Mouse (Mus musculus) adrenal gland, postnatal 4 days (tissue): Measurements from ENCODE around the gene Nudt15. TPM values are rescaled to one million over a fixed set of nuclear protein-coding genes. Genes with fewer than 3 reads are reported as not detected.

Experiments
- DNase-seq, 2 experiments: peaks; one replicate each; pipeline ENCODE4 v3.0.0; 2021 to 2022; ENCODE audit warnings: low spot score in 2 of 2, mixed read lengths in 2 of 2
- total RNA-seq, 2 experiments: library from RNA; stranded (reverse); gene quantifications; 2 replicates each; pipeline ENCODE4 v1.2.3; 2021

Gene Nudt15
- total RNA-seq, 2 experiments from 2014 or later, result 5.0 to 7.0 TPM

- DNase-seq, result no peak
Measured at GRCm38 (mm10) chr14:73508630-73509395, 39.2 kb downstream of the Nudt15 start.

GRCm38 (mm10) chr14:73507702-73508376 is 40.2 kb downstream of the Nudt15 start:
- DNase-seq, result no peak

GRCm38 (mm10) chr14:73507200-73507599 is 40.8 kb downstream of the Nudt15 start:
- no peak for DNase-seq

- no peak for DNase-seq
Measured at GRCm38 (mm10) chr14:73506283-73506682, 41.8 kb downstream of the Nudt15 start.

- DNase-seq, result no peak
Measured at GRCm38 (mm10) chr14:73503237-73503933, 44.7 kb downstream of the Nudt15 start.

GRCm38 (mm10) chr14:73502591-73503184 is 45.4 kb downstream of the Nudt15 start:
- DNase-seq, result no peak

- no peak for DNase-seq
Measured at GRCm38 (mm10) chr14:73501721-73502120, 46.3 kb downstream of the Nudt15 start.

- no peak for DNase-seq
Measured at GRCm38 (mm10) chr14:73501283-73501682, 46.8 kb downstream of the Nudt15 start.

- DNase-seq, result no peak
Measured at GRCm38 (mm10) chr14:73495753-73496152, 52.3 kb downstream of the Nudt15 start.

- no peak for DNase-seq
Measured at GRCm38 (mm10) chr14:73494122-73494521, 53.9 kb downstream of the Nudt15 start.

GRCm38 (mm10) chr14:73493356-73493755 is 54.7 kb downstream of the Nudt15 start:
- DNase-seq, result no peak

GRCm38 (mm10) chr14:73486641-73487040 is 61.4 kb downstream of the Nudt15 start:
- DNase-seq, result no peak

GRCm38 (mm10) chr14:73484366-73485110 is 63.5 kb downstream of the Nudt15 start:
- no peak for DNase-seq

- no peak for DNase-seq
Measured at GRCm38 (mm10) chr14:73483516-73484229, 64.4 kb downstream of the Nudt15 start.

GRCm38 (mm10) chr14:73479771-73480170 is 68.3 kb downstream of the Nudt15 start:
- no peak for DNase-seq

- DNase-seq, result no peak
Measured at GRCm38 (mm10) chr14:73478321-73478720, 69.7 kb downstream of the Nudt15 start.

GRCm38 (mm10) chr14:73477077-73477476 is 71.0 kb downstream of the Nudt15 start:
- no peak for DNase-seq

GRCm38 (mm10) chr14:73476361-73476934 is 71.6 kb downstream of the Nudt15 start:
- no peak for DNase-seq

GRCm38 (mm10) chr14:73475506-73475905 is 72.5 kb downstream of the Nudt15 start:
- no peak for DNase-seq

- no peak for DNase-seq
Measured at GRCm38 (mm10) chr14:73474636-73475093, 73.4 kb downstream of the Nudt15 start.
